In the genomic region with DNA sequence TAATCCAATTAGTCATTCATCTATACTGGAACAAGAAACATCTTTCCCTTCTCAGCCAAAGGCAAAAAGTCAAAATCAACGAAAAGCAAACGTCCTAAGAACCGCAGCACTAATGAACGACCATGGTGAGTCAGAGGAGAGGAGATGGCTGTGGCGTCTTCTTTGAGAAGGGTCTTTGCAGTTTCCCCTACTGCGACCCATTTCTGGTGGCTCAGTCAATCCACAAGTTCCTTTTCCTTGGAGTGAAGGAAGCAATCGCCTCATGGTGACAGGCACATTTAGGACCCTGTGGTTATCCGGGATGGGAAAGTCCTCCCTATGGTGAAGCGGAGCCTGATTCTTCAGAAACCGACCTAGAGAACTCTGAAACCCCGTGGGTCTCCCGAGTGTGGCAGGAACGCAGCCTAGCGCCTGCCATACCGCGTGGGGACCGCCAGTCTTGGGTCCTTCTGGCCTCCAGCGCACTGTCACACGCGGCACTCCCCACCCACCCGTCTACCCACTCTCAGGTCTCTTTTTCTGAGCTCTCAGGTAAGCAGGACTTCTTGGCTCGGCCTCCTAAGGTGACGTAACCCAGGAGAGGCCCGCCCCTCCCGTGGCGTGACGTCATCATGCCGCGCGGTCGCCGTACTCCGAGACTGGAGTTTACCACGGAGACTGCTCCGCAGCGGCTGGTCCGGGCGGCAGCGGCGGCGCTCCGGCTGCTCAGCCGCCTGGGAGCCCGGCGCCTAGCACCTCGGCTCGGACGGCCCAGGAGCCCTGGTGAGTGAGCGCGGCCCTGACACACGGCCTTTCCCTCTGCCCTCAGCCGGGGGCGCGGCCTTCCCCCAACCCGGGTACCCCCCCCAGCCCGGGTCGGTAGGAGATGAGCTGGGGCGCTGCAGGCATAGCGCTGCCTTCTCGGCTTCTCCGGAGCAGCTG, we compare ENCODE assay signal across 8 mouse cellular contexts. TPM values are rescaled to one million over a fixed set of nuclear protein-coding genes. Genes with fewer than 3 reads are reported as not detected.
DNase-seq lines count a peak whose midpoint lies in the region; ATAC-seq and TF ChIP-seq lines count a peak whose summit lies in the region.

A gene (plus strand): TSS at position 628 of the 921 bp plus-strand sequence.

- H3K4me1 ChIP-seq in hindbrain, postnatal 0 days (ENCODE audit: insufficient read depth, low read length), result no peaks in the 10 kb centered on the region; the same call in 1 of the 2 replicates

- H3K27ac ChIP-seq in hindbrain, postnatal 0 days, result peak within 1 kb of the TSS; percentile 76
- H3K27ac ChIP-seq in left cerebral cortex, adult 2 months, result peak within 1 kb of the TSS; percentile 94

- intact Hi-C loops in left cerebral cortex, adult 2 months (cut with DNase I), result loop anchor here (1.0 to 5.0 kb wide), 2 partner anchors 37 to 93 kb away; a partner anchor contains a TSS

- H3K4me2 ChIP-seq in hindbrain, postnatal 0 days (ENCODE audit: low read depth, low read length), result peak within 1 kb of the TSS; percentile 69

- peaks cover 13% of the 10 kb centered on the region for H3K36me3 ChIP-seq in hindbrain, postnatal 0 days (ENCODE audit: insufficient read depth, low read length)

- peak; percentile 91 for DNase-seq in WW6 (ENCODE audit: low read depth, low spot score)
- peak; percentile 94 to 96 for DNase-seq in cerebellum, postnatal 4 days (ENCODE audit: low spot score in 2 of 2)
- DNase-seq in gastrocnemius, adult 18-20 months (ENCODE audit: low spot score), result peak; percentile 94
- DNase-seq in hindbrain, postnatal 0 days (ENCODE audit: low spot score), result peak; percentile 94
- DNase-seq in left cerebral cortex, adult 2 months (ENCODE audit: extremely low spot score in 1 of 2, low spot score in 2 of 2), result peak; percentile 95 to 97
- peak; percentile 97 to 98 for DNase-seq in right cerebral cortex, adult 2 months (ENCODE audit: low spot score in 2 of 2)
- peak; percentile 95 for DNase-seq in urinary bladder, postnatal 14 days (ENCODE audit: low spot score)

- no peak; the same call in 1 of the 2 replicates for TF ChIP-seq CTCF in hindbrain, postnatal 0 days (IDR thresholded peaks at IDR 0.05; ENCODE audit: low read depth)
- peak; percentile 13 for TF ChIP-seq CTCF in left cerebral cortex, adult 2 months (IDR thresholded peaks at IDR 0.05)

- H3K9me3 ChIP-seq in hindbrain, postnatal 0 days (ENCODE audit: low read length), result no peaks in the 10 kb centered on the region

- WGBS in hindbrain, postnatal 0 days, result 2% methylated on average over 60 of the region's 61 CpGs

- ATAC-seq in hindbrain, postnatal 0 days, result peak; percentile 95
- ATAC-seq in megakaryocyte, adult 5-6 weeks (ENCODE audit: poor library complexity, severe bottlenecking), result peak; percentile 86

- H3K27me3 ChIP-seq in hindbrain, postnatal 0 days (ENCODE audit: insufficient read depth, low read length), result no peaks in the 10 kb centered on the region

- peak within 1 kb of the TSS; percentile 99 for H3K4me3 ChIP-seq in hindbrain, postnatal 0 days (ENCODE audit: low read length)
- H3K4me3 ChIP-seq in left cerebral cortex, adult 2 months, result peak within 1 kb of the TSS; percentile 81

- peak within 1 kb of the TSS; percentile 89 for H3K9ac ChIP-seq in hindbrain, postnatal 0 days (replicated peaks; ENCODE audit: low read length)

RNA-seq across cellular contexts. Expression of the gene that starts here (rescaled TPM):
- 10 to 100 TPM; 18.0 to 20.3 TPM for total RNA-seq in gastrocnemius, adult 18-20 months (2021)
- 25.6 and 28.5 TPM in 2 replicates for total RNA-seq in hindbrain, postnatal 0 days (2014; rRNA removed)
- 35.1 and 36.9 TPM in 2 replicates for polyA plus RNA-seq in hindbrain, postnatal 0 days (2015; fragmentation: Nextera tagmentation; extraction: Ambion mirVana)
- 10 to 100 TPM; 36.1 to 38.9 TPM for total RNA-seq in left cerebral cortex, adult 2 months (2021)
- 10.0 and 10.2 TPM in 2 replicates for total RNA-seq in megakaryocyte, adult 5-6 weeks (2015)
- total RNA-seq in megakaryocyte, adult 5-6 weeks (2017), result 11.2 and 12.8 TPM in 2 replicates

Comparison
In these comparisons a context has a peak if more than half of its experiments do, and no peak if none do; other contexts are left out.
1. Peak in every context shown above with its lines: DNase-seq, ATAC-seq, H3K4me3 ChIP-seq and H3K27ac ChIP-seq.